Mouse (Mus musculus) lung, embryonic 16.5 days (tissue): ENCODE data around the gene Sema5a. TPM values are rescaled to one million over a fixed set of nuclear protein-coding genes. Genes with fewer than 3 reads are reported as not detected.
A peak's percentile ranks its signal among the peaks of the same experiment; 100 is the strongest.
"Not testable (repeated sequence)": the region's sequence is repeated elsewhere in the genome, so short reads cannot be mapped to it uniquely, and the experiment has no call there.

Experiments used
- ATAC-seq: fragments of 200-750 bp; cut with Nextera tagmentation; 2 replicates; pipeline ENCODE4 v1.8.0; 2017; ENCODE audit warnings: low read depth, mild to moderate bottlenecking, moderate library complexity
- H3K27ac ChIP-seq: fragments of 300-500 bp; sonication (generic); 2 replicates; pipeline ENCODE4 v1.5.1; 2014; ENCODE audit warnings: mild to moderate bottlenecking, control low read depth, low read length
- H3K27me3 ChIP-seq: fragments of 300-500 bp; sonication (generic); 2 replicates; pipeline ENCODE4 v1.6.1; 2014; ENCODE audit warnings: low read depth, low read length, mixed read lengths; ENCODE audit not compliant: control insufficient read depth, insufficient read depth
- H3K36me3 ChIP-seq: fragments of 300-500 bp; sonication (generic); 2 replicates; pipeline ENCODE4 v1.6.1; 2014; ENCODE audit warnings: low read length; ENCODE audit not compliant: control insufficient read depth, insufficient read depth
- H3K4me1 ChIP-seq: fragments of 300-500 bp; sonication (generic); replicated peaks from 2 replicates; pipeline ENCODE4 v1.6.1; 2014; ENCODE audit warnings: low read length, mixed read lengths; ENCODE audit not compliant: control insufficient read depth, insufficient read depth
- H3K4me2 ChIP-seq: fragments of 300-500 bp; sonication (generic); 2 replicates; pipeline ENCODE4 v1.6.1; 2014; ENCODE audit warnings: low read depth, low read length, control low read depth
- H3K4me3 ChIP-seq: fragments of 300-500 bp; sonication (generic); 2 replicates; pipeline ENCODE4 v1.5.1; 2014; ENCODE audit warnings: mild to moderate bottlenecking, low read length, control low read depth
- H3K9ac ChIP-seq: fragments of 300-500 bp; sonication (generic); 2 replicates; pipeline ENCODE4 v1.6.1; 2014; ENCODE audit warnings: low read length, control low read depth
- H3K9me3 ChIP-seq: fragments of 300-500 bp; sonication (generic); 2 replicates; pipeline ENCODE4 v1.6.1; 2016; ENCODE audit warnings: low read length; ENCODE audit not compliant: control insufficient read depth
- WGBS: fragments of 180-500 bp; shearing (Covaris S2); extraction: QIAGEN DNeasy Blood & Tissue Kit; methylation state at CpG from one replicate; pipeline ENCODE4 v1.1.7; 2014; 5-methylcytosine and 5-hydroxymethylcytosine counted together
- polyA plus RNA-seq: library from polyadenylated mRNA; unstranded; fragments of >200 nt; fragmentation: Nextera tagmentation; extraction: Ambion mirVana; gene quantifications from 2 replicates; pipeline ENCODE4 v1.2.1, GENCODE M21; 2015

Gene Sema5a
- 13.6 and 14.0 TPM in 2 replicates for polyA plus RNA-seq

DNA sequence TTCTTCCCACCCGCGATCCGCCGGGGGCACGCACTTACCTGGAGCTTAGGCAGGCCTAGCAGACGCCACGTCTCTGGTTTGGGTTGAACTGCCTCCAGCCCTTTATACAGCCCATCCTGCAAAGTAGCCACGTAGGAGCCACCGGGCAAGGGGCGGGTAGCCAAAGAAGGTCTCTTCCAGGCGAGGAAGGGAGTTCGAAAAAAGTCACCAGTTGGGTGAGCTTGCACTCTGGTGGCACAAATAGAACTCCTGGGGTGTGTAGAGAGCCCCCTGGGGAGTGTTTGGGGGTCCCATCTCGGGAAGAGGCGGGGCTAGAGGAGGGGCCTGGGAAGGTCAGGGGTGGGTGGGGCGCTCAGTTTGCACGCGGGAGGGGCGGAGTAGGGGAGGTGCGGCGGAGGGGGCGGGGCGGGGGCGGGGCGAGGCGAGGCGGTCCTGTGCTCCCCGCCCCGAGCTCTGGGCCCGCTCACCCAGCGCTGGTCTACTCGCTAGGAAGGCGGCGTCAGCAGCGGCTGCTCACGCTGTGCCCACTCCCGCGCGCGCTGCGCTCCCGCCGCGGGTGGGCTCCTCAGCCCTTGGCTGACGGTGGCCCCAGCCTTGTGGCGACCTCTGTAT lies at the start of gene Sema5a:
Gene Sema5a, plus strand, starts transcription at position 467 of the 612 bp plus-strand sequence.
- Histone ChIP-seq H3K27me3 (no peaks in the 10 kb centered on the region), H3K9ac (peak within 1 kb of the TSS; percentile 77), H3K36me3 (peaks cover 4% of the 10 kb centered on the region; the same call in 1 of the 2 replicates), H3K4me1 (peaks cover 15% of the 10 kb centered on the region), H3K4me3 (peak within 1 kb of the TSS; percentile 62), H3K9me3 (no peaks in the 10 kb centered on the region), H3K4me2 (peak within 1 kb of the TSS; percentile 83), H3K27ac (peak within 1 kb of the TSS; percentile 89)
- peak; percentile 95 for ATAC-seq
- under 1% methylated on average over 26 of the region's 45 CpGs for WGBS

DNA sequence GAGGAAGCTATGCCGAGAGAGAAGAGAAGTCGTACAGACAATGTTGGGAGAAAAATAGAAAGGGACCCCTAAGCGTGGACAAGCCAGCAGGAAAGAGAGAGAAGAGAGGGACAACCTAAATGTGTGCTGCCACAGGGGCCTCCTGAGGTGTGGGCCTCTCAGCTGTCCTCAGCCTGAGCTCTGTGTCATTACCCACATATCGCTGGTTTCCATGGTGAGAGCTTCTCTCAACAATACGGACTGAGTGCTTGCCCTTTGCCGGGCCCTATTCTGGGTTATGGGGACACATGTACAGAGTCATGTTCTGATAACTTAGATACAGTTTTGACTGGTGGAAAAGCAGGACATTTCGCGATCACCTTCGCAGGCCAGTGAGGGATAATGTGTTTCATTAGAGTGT lies 46.5 kb upstream of the Sema5a start:
- no peak overlapping the region for H3K4me2 ChIP-seq
- H3K27ac ChIP-seq: no peak overlapping the region
- no peaks in the 10 kb centered on the region for H3K36me3 ChIP-seq
- no peaks in the 10 kb centered on the region for H3K27me3 ChIP-seq
- peaks cover 6% of the 10 kb centered on the region; the same call in 1 of the 2 replicates for H3K4me1 ChIP-seq
- no peaks in the 10 kb centered on the region for H3K9me3 ChIP-seq
- ATAC-seq: no peak
- WGBS: 58% methylated on average over 9 of the region's 9 CpGs
- H3K9ac ChIP-seq: no peak overlapping the region
- H3K4me3 ChIP-seq: no peak overlapping the region

DNA sequence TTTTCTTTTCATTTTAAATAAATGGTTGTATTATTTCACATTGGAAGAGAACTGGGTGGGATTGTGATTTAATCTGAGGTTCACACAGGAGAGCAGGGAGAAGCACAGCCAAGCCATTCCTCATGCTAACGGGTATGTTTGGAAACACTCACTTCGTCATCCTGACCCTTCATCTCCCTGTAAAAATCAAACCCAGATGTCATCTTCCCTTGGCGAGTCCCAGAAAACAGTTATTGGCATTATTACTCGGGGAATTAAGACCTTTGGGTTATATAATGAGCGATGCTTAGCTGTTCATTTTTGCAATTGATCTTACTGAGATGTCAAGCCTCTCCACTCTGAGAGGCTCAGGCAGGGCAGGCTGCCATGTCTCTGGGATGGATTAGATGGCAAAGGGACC lies 46.0 kb upstream of the Sema5a start:
- no peak for ATAC-seq
- H3K36me3 ChIP-seq: no peaks in the 10 kb centered on the region
- 55% methylated on average over 5 of the region's 5 CpGs for WGBS
- no peak overlapping the region for H3K27ac ChIP-seq
- no peaks in the 10 kb centered on the region for H3K9me3 ChIP-seq
- peaks cover 4% of the 10 kb centered on the region; the same call in 1 of the 2 replicates for H3K4me1 ChIP-seq
- no peak overlapping the region for H3K4me3 ChIP-seq
- no peak overlapping the region for H3K9ac ChIP-seq
- no peaks in the 10 kb centered on the region for H3K27me3 ChIP-seq
- H3K4me2 ChIP-seq: no peak overlapping the region

DNA sequence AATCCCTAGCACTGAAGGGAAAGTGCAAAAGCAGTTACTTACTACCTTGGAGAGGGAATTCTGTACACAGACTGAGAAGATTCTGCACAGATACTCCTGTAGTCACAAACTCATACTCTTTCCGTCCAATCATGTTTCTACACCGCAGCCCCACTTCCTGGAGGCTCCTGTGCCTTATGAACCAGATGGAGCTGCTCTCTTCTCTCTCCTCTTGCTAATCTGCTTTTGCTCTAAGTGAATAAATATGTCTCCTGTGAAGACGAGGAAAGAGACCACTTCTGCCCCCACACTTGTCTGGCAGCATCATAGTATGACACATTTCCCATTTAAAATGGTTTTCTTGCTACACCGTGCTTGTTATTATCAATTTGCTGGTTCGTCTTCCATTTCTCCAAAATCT lies 41.4 kb upstream of the Sema5a start:
- Histone ChIP-seq H3K4me2 (no peak overlapping the region), H3K9me3 (no peaks in the 10 kb centered on the region), H3K4me3 (no peak overlapping the region), H3K9ac (no peak overlapping the region), H3K36me3 (no peaks in the 10 kb centered on the region), H3K27me3 (no peaks in the 10 kb centered on the region), H3K4me1 (no peaks in the 10 kb centered on the region), H3K27ac (no peak overlapping the region)
- ATAC-seq: no peak
- WGBS: 72% methylated on average over 5 of the region's 5 CpGs

DNA sequence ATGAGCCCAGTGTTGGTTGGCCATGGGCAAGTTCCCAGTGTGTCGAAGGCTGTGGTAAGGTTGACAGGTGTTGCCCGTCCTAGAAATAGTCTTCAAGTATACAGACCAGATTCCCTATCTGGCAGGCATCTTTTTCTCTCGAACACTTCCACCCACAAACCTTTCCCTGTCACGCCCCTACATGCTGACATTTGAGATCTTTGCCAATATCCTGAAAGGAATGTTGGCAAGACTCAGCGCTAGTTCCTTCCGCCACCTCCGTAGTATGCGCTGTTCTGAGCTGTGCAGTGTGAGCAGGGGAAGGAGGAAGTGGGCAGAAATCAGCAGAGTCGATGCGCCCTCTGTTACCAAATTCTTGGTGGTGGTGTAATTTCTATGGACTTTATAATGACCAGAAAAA lies 39.7 kb upstream of the Sema5a start:
- Histone ChIP-seq H3K9me3 (no peaks in the 10 kb centered on the region), H3K27me3 (no peaks in the 10 kb centered on the region), H3K36me3 (no peaks in the 10 kb centered on the region), H3K4me2 (no peak overlapping the region), H3K27ac (no peak overlapping the region), H3K9ac (no peak overlapping the region), H3K4me1 (no peaks in the 10 kb centered on the region), H3K4me3 (no peak overlapping the region)
- no peak for ATAC-seq
- 78% methylated on average over 10 of the region's 10 CpGs for WGBS

DNA sequence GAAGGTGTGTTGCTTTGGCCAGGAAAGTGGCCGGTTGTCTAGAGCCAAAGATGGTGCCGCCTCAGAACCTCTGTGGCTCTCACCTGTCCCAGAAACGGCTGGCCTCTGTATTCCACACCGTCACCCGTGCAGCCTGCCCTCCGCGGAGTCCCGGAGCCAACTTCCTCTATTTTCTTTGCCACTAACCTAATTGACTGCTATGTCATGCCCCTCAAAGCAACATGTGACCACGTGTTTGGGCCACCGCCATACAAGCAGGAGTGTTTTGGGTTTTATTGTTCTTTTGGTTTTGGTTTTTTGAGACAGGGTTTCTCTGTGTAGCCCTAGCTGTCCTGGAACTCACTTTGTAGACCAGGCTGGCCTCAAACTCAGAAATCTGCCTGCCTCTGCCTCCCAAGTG lies 29.9 kb upstream of the Sema5a start:
- not testable (repeated sequence) for H3K4me3 ChIP-seq, H3K36me3 ChIP-seq, H3K9me3 ChIP-seq, H3K4me1 ChIP-seq, H3K4me2 ChIP-seq, H3K27ac ChIP-seq, ATAC-seq, H3K9ac ChIP-seq, H3K27me3 ChIP-seq
- 88% methylated on average over 10 of the region's 10 CpGs for WGBS

DNA sequence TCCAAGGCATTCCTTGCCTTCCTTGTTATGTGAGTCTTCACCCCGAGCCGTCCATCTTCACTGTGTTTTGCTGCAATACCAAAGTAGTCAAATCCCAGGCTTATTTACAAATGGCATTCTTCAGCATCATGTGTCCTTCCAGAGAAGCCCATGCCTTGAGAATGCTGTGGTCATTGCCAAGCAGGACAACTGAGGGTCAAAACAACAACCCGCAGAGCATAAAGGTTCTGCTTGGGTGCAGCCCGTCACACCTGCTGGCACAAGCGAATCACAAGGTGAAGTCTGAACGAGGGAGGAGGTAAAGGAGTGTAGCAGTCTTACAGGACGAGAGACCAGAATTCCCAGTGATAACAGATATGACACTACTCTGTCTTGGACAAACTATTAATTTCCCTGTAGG lies 21.6 kb upstream of the Sema5a start:
- H3K4me1 ChIP-seq: peaks cover 2% of the 10 kb centered on the region; the same call in 1 of the 2 replicates
- H3K27ac ChIP-seq: no peak overlapping the region
- no peaks in the 10 kb centered on the region for H3K36me3 ChIP-seq
- H3K4me3 ChIP-seq: no peak overlapping the region
- H3K4me2 ChIP-seq: no peak overlapping the region
- ATAC-seq: no peak
- H3K27me3 ChIP-seq: no peaks in the 10 kb centered on the region
- no peak overlapping the region for H3K9ac ChIP-seq
- WGBS: 71% methylated on average over 7 of the region's 7 CpGs
- H3K9me3 ChIP-seq: no peaks in the 10 kb centered on the region; the same call in 1 of the 2 replicates

DNA sequence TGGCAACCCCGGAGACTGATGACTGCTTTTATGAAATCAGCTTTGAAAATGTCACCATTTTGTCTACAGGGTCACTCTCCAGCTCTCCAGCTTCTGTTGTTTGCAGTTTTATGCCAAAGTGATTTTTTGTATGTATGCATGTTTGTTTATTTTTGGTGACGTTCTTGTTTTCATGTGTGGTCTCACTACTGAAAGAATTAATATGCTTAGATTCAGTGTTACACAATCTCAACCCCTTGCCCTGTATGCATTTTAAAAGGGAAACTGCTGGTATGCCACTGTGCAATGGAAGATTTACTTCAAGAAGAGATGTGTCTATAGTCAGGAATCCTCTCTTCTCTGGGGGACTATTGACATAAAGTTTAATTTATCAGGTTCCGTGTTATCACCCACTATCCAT lies 19.2 kb upstream of the Sema5a start:
- H3K27ac ChIP-seq: peak overlapping the region; percentile 25; the same call in 1 of the 2 replicates
- H3K9me3 ChIP-seq: no peaks in the 10 kb centered on the region; the same call in 1 of the 2 replicates
- WGBS: 53% methylated on average over 3 of the region's 3 CpGs
- no peak overlapping the region for H3K4me3 ChIP-seq
- no peak overlapping the region for H3K9ac ChIP-seq
- H3K4me1 ChIP-seq: peaks cover 2% of the 10 kb centered on the region; the same call in 1 of the 2 replicates
- H3K27me3 ChIP-seq: no peaks in the 10 kb centered on the region
- H3K4me2 ChIP-seq: no peak overlapping the region
- peak; percentile 86 for ATAC-seq
- no peaks in the 10 kb centered on the region for H3K36me3 ChIP-seq

DNA sequence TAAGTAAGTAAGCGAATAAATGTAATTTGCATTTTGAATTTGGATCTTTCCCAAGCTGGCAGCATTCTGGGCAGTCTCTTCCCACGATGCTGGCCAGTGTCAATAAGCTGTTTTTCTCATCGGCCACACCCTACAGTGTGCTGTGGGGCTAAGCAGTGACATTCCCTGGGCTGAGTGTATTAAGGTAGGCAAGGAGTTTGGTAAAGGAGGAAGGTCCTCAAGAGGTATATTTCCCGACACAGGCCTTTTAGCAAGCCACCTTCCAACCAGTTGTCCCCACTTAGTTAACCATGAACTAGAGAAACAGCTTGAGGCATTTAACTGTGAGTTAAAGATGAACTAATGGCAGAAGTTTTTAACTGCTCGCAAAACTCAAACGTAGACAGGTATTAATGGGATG lies 18.2 kb upstream of the Sema5a start:
- ATAC-seq: no peak
- 73% methylated on average over 6 of the region's 6 CpGs for WGBS

More for the DNA sequence above, 18.2 kb upstream of the Sema5a start:
- Histone ChIP-seq H3K36me3 (no peaks in the 10 kb centered on the region), H3K4me1 (peaks cover 2% of the 10 kb centered on the region; the same call in 1 of the 2 replicates), H3K4me2 (no peak overlapping the region), H3K27me3 (no peaks in the 10 kb centered on the region), H3K27ac (no peak overlapping the region), H3K9ac (no peak overlapping the region), H3K4me3 (no peak overlapping the region), H3K9me3 (no peaks in the 10 kb centered on the region; the same call in 1 of the 2 replicates)
